Mouse (Mus musculus) right cerebral cortex, postnatal 36 days (tissue): ENCODE results near the gene Shank2.

Source experiments
- DNase-seq, 2 experiments: peaks; one replicate each; pipeline ENCODE4 v3.0.0; 2022; ENCODE audit warnings: low spot score in 2 of 2, mixed read lengths in 1 of 2

The Shank2 gene

GRCm38 (mm10) chr7:144417644-144418343, 416.1 kb downstream of the Shank2 start:
- peak; percentile 84 to 91 for DNase-seq

GRCm38 (mm10) chr7:144420552-144420951, 418.8 kb downstream of the Shank2 start:
- no peak for DNase-seq

- DNase-seq, result no peak
Measured at GRCm38 (mm10) chr7:144421478-144421877, 419.8 kb downstream of the Shank2 start.

- no peak for DNase-seq
Measured at GRCm38 (mm10) chr7:144425953-144426352, 424.2 kb downstream of the Shank2 start.

- no peak for DNase-seq
Measured at GRCm38 (mm10) chr7:144426594-144426993, 424.9 kb downstream of the Shank2 start.

GRCm38 (mm10) chr7:144427460-144427859, 425.7 kb downstream of the Shank2 start:
- DNase-seq, result no peak

- DNase-seq, result no peak
Measured at GRCm38 (mm10) chr7:144432920-144433319, 431.2 kb downstream of the Shank2 start.

- DNase-seq, result no peak
Measured at GRCm38 (mm10) chr7:144438811-144439210, 437.1 kb downstream of the Shank2 start.

GRCm38 (mm10) chr7:144441466-144441865, 439.7 kb downstream of the Shank2 start:
- no peak for DNase-seq

GRCm38 (mm10) chr7:144441976-144442375, 440.2 kb downstream of the Shank2 start:
- DNase-seq, result no peak

- no peak for DNase-seq
Measured at GRCm38 (mm10) chr7:144444788-144445187, 443.1 kb downstream of the Shank2 start.

- DNase-seq, result no peak
Measured at GRCm38 (mm10) chr7:144447146-144447545, 445.4 kb downstream of the Shank2 start.

GRCm38 (mm10) chr7:144448186-144448585, 446.5 kb downstream of the Shank2 start:
- DNase-seq, result no peak

GRCm38 (mm10) chr7:144449637-144450570, 448.2 kb downstream of the Shank2 start:
- peak; percentile 68 to 69 for DNase-seq

GRCm38 (mm10) chr7:144450661-144451060, 448.9 kb downstream of the Shank2 start:
- no peak for DNase-seq

GRCm38 (mm10) chr7:144458881-144459280, 457.2 kb downstream of the Shank2 start:
- DNase-seq, result no peak

GRCm38 (mm10) chr7:144461246-144461902, 459.6 kb downstream of the Shank2 start:
- DNase-seq, result no peak

- DNase-seq, result no peak
Measured at GRCm38 (mm10) chr7:144462577-144462976, 460.8 kb downstream of the Shank2 start.

GRCm38 (mm10) chr7:144468741-144469140, 467.0 kb downstream of the Shank2 start:
- no peak for DNase-seq

GRCm38 (mm10) chr7:144469181-144469641, 467.5 kb downstream of the Shank2 start:
- DNase-seq, result no peak

GRCm38 (mm10) chr7:144469908-144470544, 468.3 kb downstream of the Shank2 start:
- DNase-seq, result no peak
